Mouse (Mus musculus): ENCODE measurements around the gene Gm21874.
"Not testable (repeated sequence)": the region's sequence is repeated elsewhere in the genome, so short reads cannot be mapped to it uniquely, and the experiment has no call there.

The Gm21874 gene

DNA sequence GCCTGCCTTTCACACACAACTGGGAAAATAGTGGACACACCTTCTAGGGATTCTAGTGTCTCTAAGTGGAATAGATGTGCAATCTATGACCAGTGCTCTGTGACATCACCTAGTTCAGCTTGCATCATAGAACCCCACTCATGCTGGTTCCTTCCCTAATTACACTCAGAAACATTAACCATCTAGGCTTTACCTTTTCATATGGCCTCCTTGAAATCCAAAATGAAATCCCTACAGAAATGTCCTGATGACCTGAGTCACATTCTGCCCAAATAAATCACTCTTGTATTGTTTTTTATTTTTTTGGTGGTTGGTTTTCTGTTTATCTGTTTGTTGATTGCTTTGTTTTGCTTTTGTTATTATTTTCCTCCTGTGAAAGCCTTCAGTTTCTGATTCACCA, at the start of gene Gm21874:
Gm21874 (minus strand) TSS at position 101 of the 400 bp plus-strand sequence.
- DNase-seq (ENCODE audit: extremely low read depth, insufficient read length, low spot score): not testable (repeated sequence)
